Mouse (Mus musculus): ENCODE measurements around the gene Mecom. TPM values are rescaled to one million over a fixed set of nuclear protein-coding genes. Genes with fewer than 3 reads are reported as not detected.

The Mecom gene
- polyA plus RNA-seq, 1 experiment from 2014 or later = 6.9 TPM

DNA sequence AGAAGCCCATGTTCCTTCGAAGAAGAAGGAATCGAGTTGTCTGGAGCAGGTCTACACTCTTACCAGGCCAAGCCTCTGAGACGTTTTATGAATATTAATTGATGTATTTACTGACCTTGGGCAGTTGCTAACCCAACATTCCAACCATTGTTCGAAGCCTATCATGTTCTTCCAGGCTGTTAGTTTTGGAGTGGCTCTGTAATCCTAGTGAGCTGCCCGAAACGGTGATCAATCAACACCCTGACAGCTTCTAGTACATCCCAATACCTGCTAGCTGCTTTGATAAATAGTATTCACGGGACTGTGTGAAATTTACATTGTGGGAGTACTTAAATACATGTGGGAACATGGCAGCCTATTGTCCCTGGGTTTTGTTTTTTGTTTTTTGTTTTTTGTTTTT is 293.4 kb downstream of the Mecom start:
- H3K27me3 ChIP-seq = no peaks in the 10 kb centered on the region
- 41% methylated on average over 7 of the region's 7 CpGs for WGBS

GRCm38 (mm10) chr3:30253714-30254113 is 294.1 kb downstream of the Mecom start:
- 85% methylated on average over 5 of the region's 5 CpGs for WGBS
- H3K4me1 ChIP-seq (replicated peaks) = no peaks in the 10 kb centered on the region
- no peak overlapping the region for H3K4me2 ChIP-seq
- H3K27ac ChIP-seq (replicated peaks) = no peak overlapping the region
- no peak overlapping the region for H3K4me3 ChIP-seq
- no peaks in the 10 kb centered on the region for H3K27me3 ChIP-seq
- H3K36me3 ChIP-seq = no peaks in the 10 kb centered on the region
- no peak overlapping the region for H3K9ac ChIP-seq
- ATAC-seq (ENCODE audit: low FRiP score, low read depth) = no peak
- H3K9me3 ChIP-seq = no peaks in the 10 kb centered on the region

More for the DNA sequence above, 293.4 kb downstream of the Mecom start:
- Histone ChIP-seq H3K9ac (no peak overlapping the region), H3K36me3 (no peaks in the 10 kb centered on the region), H3K4me2 (no peak overlapping the region), H3K27ac (replicated peaks) (no peak overlapping the region), H3K4me1 (replicated peaks) (no peaks in the 10 kb centered on the region), H3K4me3 (no peak overlapping the region), H3K9me3 (no peaks in the 10 kb centered on the region)
- no peak for ATAC-seq (ENCODE audit: low FRiP score, low read depth)

- H3K9ac ChIP-seq = no peak overlapping the region
- H3K36me3 ChIP-seq = no peaks in the 10 kb centered on the region
- no peak overlapping the region for H3K4me3 ChIP-seq
- 87% methylated on average over 4 of the region's 4 CpGs for WGBS
- H3K27ac ChIP-seq (replicated peaks) = no peak overlapping the region
- no peaks in the 10 kb centered on the region for H3K9me3 ChIP-seq
- no peak for ATAC-seq (ENCODE audit: low FRiP score, low read depth)
- H3K4me2 ChIP-seq = no peak overlapping the region
- H3K4me1 ChIP-seq (replicated peaks) = no peaks in the 10 kb centered on the region
- H3K27me3 ChIP-seq = no peaks in the 10 kb centered on the region
Observed at GRCm38 (mm10) chr3:30248656-30249384, 299.0 kb downstream of the Mecom start.

DNA sequence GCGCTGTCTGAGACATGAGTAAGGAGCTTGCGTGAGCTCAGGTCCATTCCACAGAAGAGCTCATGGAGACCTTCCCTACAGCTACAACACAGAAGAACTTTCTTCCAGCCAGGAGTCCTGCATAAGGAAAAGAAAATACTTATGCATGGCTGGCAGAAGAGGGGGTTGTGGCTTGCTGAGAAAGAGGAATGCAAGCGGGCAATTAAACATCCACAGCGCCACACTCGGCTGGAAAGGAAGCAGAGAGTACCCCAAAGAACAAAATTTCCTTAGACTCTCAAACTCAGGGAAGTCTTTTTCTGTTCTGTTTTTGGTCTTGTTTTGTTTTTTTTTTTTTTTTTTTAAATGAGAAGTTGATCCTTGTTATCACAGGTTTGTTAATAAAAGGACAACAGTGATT is 300.6 kb downstream of the Mecom start:
- Histone ChIP-seq H3K36me3 (no peaks in the 10 kb centered on the region), H3K9me3 (no peaks in the 10 kb centered on the region), H3K4me3 (no peak overlapping the region), H3K4me1 (replicated peaks) (no peaks in the 10 kb centered on the region), H3K27me3 (no peaks in the 10 kb centered on the region), H3K9ac (no peak overlapping the region), H3K4me2 (no peak overlapping the region), H3K27ac (replicated peaks) (no peak overlapping the region)
- ATAC-seq (ENCODE audit: low FRiP score, low read depth) = no peak
- WGBS = 86% methylated on average over 5 of the region's 5 CpGs

DNA sequence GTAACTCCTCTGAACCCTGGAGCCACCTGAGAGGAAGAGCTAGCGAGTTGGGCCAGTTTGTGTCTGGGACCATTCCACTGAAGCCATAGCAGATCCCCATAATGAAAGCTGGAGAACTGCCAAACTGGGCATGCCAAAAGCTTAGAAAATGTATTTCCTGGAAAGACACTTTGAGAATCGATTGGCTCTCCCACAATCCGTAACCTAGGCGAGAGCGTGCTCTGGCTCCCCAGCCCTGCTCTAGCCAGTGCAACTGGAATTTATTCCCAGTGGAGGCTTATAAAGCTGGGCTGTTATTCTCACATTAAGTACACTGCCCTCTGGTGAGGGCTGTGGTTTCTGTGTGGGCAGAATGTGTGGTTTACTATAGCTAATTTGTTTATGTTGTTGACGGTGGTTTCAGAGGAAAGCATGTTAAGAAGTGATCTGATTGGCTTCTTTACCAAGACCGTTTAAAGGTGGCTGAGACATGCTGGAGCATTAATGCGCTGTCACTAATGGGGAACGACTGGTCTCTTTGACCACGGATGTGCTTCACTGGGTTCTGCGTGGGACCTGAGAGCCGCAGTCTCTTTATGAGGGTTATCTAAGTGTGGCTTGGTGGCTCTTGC is 301.3 kb downstream of the Mecom start:
- H3K9ac ChIP-seq = no peak overlapping the region
- no peaks in the 10 kb centered on the region for H3K27me3 ChIP-seq
- no peaks in the 10 kb centered on the region for H3K9me3 ChIP-seq
- no peak overlapping the region for H3K4me3 ChIP-seq
- H3K36me3 ChIP-seq = no peaks in the 10 kb centered on the region
- H3K27ac ChIP-seq (replicated peaks) = no peak overlapping the region
- ATAC-seq (ENCODE audit: low FRiP score, low read depth) = no peak
- H3K4me1 ChIP-seq (replicated peaks) = no peaks in the 10 kb centered on the region
- H3K4me2 ChIP-seq = no peak overlapping the region
- 78% methylated on average over 12 of the region's 12 CpGs for WGBS

DNA sequence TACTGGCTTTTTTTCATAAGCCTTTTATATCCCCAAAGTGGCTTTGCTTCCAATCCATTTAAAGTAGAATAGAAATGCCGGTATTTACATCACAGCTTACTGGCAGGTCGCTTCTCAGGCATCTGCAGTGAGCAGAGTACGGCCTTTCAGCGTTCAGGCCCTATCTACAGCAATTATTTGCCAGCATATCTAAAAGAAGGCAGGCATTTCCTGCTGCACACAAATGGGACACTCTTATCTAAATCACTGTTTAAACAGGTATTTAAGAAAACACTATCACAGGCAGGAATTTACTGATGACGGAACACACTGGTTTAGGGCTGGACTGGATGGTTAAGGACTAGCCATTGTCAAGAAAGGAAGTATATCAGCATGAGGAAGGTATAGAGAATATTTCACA is 301.9 kb downstream of the Mecom start:
- no peaks in the 10 kb centered on the region for H3K27me3 ChIP-seq
- H3K27ac ChIP-seq (replicated peaks) = no peak overlapping the region
- no peak overlapping the region for H3K9ac ChIP-seq
- H3K36me3 ChIP-seq = no peaks in the 10 kb centered on the region
- no peak overlapping the region for H3K4me3 ChIP-seq
- no peak overlapping the region for H3K4me2 ChIP-seq
- no peaks in the 10 kb centered on the region for H3K9me3 ChIP-seq
- no peak for ATAC-seq (ENCODE audit: low FRiP score, low read depth)
- H3K4me1 ChIP-seq (replicated peaks) = no peaks in the 10 kb centered on the region
- WGBS = 85% methylated on average over 5 of the region's 5 CpGs

DNA sequence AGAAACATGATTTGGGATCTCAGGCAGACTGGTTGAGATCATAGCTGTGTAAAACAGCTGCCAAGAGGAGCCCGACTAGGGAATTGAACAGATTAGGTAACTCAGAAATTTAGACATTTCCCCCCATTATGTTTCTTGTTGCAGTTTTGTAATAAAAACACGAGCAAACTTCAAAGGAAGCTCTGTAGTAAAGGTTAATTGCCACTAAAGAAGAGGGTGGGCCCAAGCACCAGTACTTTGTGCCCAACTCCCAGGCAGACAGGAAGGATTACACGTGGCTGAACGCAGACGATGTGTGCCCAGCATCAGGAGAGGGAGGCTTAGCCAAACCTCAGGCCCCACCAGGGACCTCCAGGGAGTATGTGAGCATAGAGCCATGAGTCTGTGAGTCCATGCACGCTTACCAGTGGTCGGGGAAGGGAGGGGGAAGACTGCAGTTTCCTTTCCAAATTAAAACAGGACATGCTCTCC is 303.4 kb downstream of the Mecom start:
- Histone ChIP-seq H3K4me2 (no peak overlapping the region), H3K4me3 (no peak overlapping the region), H3K9me3 (no peaks in the 10 kb centered on the region), H3K9ac (no peak overlapping the region), H3K4me1 (replicated peaks) (no peaks in the 10 kb centered on the region), H3K36me3 (no peaks in the 10 kb centered on the region), H3K27ac (replicated peaks) (no peak overlapping the region), H3K27me3 (no peaks in the 10 kb centered on the region)
- 47% methylated on average over 7 of the region's 7 CpGs for WGBS
- ATAC-seq (ENCODE audit: low FRiP score, low read depth) = no peak

- Histone ChIP-seq H3K27ac (replicated peaks) (no peak overlapping the region), H3K4me3 (no peak overlapping the region), H3K4me1 (replicated peaks) (no peaks in the 10 kb centered on the region), H3K27me3 (no peaks in the 10 kb centered on the region), H3K36me3 (no peaks in the 10 kb centered on the region), H3K9ac (no peak overlapping the region), H3K4me2 (no peak overlapping the region), H3K9me3 (no peaks in the 10 kb centered on the region)
- no peak for ATAC-seq (ENCODE audit: low FRiP score, low read depth)
- 79% methylated on average over 8 of the region's 8 CpGs for WGBS
Observed at GRCm38 (mm10) chr3:30243776-30244275, 304.0 kb downstream of the Mecom start.

GRCm38 (mm10) chr3:30239416-30239815 is 308.4 kb downstream of the Mecom start:
- ATAC-seq (ENCODE audit: low FRiP score, low read depth) = no peak
- no peaks in the 10 kb centered on the region for H3K4me1 ChIP-seq (replicated peaks)
- no peaks in the 10 kb centered on the region for H3K9me3 ChIP-seq
- no peak overlapping the region for H3K9ac ChIP-seq
- no peaks in the 10 kb centered on the region for H3K27me3 ChIP-seq
- H3K4me2 ChIP-seq = no peak overlapping the region
- no peak overlapping the region for H3K4me3 ChIP-seq
- no peaks in the 10 kb centered on the region for H3K36me3 ChIP-seq
- no peak overlapping the region for H3K27ac ChIP-seq (replicated peaks)
- 86% methylated on average over 1 of the region's 1 CpGs for WGBS

DNA sequence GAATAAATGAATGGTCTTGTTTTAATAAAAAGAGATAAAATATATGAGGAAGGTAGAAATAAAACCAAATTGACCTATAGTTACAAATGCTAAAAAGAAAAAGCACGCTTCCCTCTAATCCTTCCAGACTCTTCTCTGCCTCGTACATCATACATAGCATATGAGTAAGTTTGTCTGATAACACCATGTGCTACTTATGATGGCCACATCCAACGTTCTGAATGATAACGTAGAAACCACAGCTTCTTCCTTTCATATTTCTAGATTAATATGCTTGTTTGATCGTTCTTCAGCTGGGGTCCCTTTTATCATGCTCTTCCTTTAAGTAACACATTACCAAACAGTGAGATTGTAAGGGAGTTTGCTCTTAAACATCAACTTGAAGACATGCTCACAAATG is 310.3 kb downstream of the Mecom start:
- Histone ChIP-seq H3K4me2 (no peak overlapping the region), H3K27ac (replicated peaks) (no peak overlapping the region), H3K9ac (no peak overlapping the region), H3K27me3 (no peaks in the 10 kb centered on the region), H3K9me3 (no peaks in the 10 kb centered on the region), H3K36me3 (no peaks in the 10 kb centered on the region), H3K4me1 (replicated peaks) (no peaks in the 10 kb centered on the region), H3K4me3 (no peak overlapping the region)
- ATAC-seq (ENCODE audit: low FRiP score, low read depth) = no peak
- WGBS = 90% methylated on average over 5 of the region's 5 CpGs

DNA sequence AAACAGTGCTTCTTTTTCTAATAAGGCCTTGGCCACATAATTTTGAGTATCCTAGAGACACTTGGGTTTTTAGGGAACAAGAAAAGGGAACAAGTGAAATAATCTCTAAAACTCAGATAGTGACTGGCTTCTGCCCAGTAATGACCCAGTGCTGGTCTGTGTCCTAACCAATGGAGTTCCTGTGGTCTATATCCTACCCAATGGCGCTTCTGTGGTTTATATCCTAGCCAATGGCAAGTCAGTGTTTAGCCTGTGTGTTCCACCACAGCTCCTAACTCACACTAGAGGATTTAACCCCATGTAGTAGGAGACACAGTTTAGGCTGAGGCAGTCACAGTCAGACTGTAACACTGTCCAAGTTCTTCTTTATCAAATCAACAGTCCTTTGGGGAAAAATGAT is 313.8 kb downstream of the Mecom start:
- ATAC-seq (ENCODE audit: low FRiP score, low read depth) = no peak
- 89% methylated on average over 1 of the region's 1 CpGs for WGBS
- Histone ChIP-seq H3K9ac (no peak overlapping the region), H3K27ac (replicated peaks) (no peak overlapping the region), H3K9me3 (no peaks in the 10 kb centered on the region), H3K4me1 (replicated peaks) (no peaks in the 10 kb centered on the region), H3K27me3 (no peaks in the 10 kb centered on the region), H3K36me3 (no peaks in the 10 kb centered on the region), H3K4me2 (no peak overlapping the region), H3K4me3 (no peak overlapping the region)

- Histone ChIP-seq H3K27ac (replicated peaks) (no peak overlapping the region), H3K9me3 (no peaks in the 10 kb centered on the region), H3K4me2 (peak overlapping the region; percentile 6; the same call in 1 of the 2 replicates), H3K4me3 (no peak overlapping the region), H3K36me3 (no peaks in the 10 kb centered on the region), H3K27me3 (peaks cover 8% of the 10 kb centered on the region; the same call in 1 of the 2 replicates), H3K9ac (no peak overlapping the region), H3K4me1 (replicated peaks) (peaks cover 16% of the 10 kb centered on the region)
- ATAC-seq (ENCODE audit: low FRiP score, low read depth) = no peak
- 33% methylated on average over 12 of the region's 12 CpGs for WGBS
Observed at GRCm38 (mm10) chr3:30227964-30228670, 319.7 kb downstream of the Mecom start.

Data from hindbrain, embryonic 15.5 days (tissue).